24 mouse cellular contexts compared by ENCODE assay signal in genomic region chr5:146923547-146923946, GRCm38 (mm10).
"Had no signal": no experiment of that assay in that cellular context is flagged by ENCODE, and none has a peak within 500 bp of the region (broad histone marks: within the 10 kb centered on the region; RNA-seq: fewer than 3 reads in every experiment).

No protein-coding gene starts in this region.

- DNase-seq: gastrocnemius, postnatal 14 days; gastrocnemius, postnatal 36 days; heart, adult 11 months; heart, adult 2 months; heart, postnatal 14 days; heart, postnatal 36 days; kidney, adult 18-20 months; kidney, adult 8-10 months; kidney, postnatal 25 days; kidney, postnatal 4 days had no signal

- H3K27me3 ChIP-seq: heart, embryonic 13.5 days; heart, embryonic 15.5 days; hindbrain, embryonic 15.5 days; intestine, embryonic 15.5 days; limb, embryonic 13.5 days had no signal

- H3K9me3 ChIP-seq: heart, embryonic 13.5 days; heart, embryonic 15.5 days; hindbrain, embryonic 13.5 days; hindbrain, embryonic 15.5 days; intestine, embryonic 15.5 days; limb, embryonic 13.5 days; limb, embryonic 15.5 days; liver, embryonic 12.5 days had no signal

- H3K36me3 ChIP-seq: heart, embryonic 13.5 days; heart, embryonic 15.5 days; hindbrain, embryonic 13.5 days; hindbrain, embryonic 15.5 days; intestine, embryonic 15.5 days; limb, embryonic 13.5 days; limb, embryonic 15.5 days; liver, embryonic 12.5 days had no signal

- ATAC-seq: hindbrain, postnatal 0 days; intestine, embryonic 15.5 days; intestine, postnatal 0 days; liver, embryonic 12.5 days had no signal

- H3K9ac ChIP-seq: heart, embryonic 13.5 days; heart, embryonic 15.5 days; hindbrain, embryonic 13.5 days; hindbrain, embryonic 15.5 days; intestine, embryonic 15.5 days; limb, embryonic 13.5 days; limb, embryonic 15.5 days; liver, embryonic 12.5 days; liver, embryonic 14.5 days had no signal

- H3K4me2 ChIP-seq: heart, embryonic 11.5 days; heart, embryonic 13.5 days; heart, embryonic 15.5 days; hindbrain, embryonic 13.5 days; hindbrain, embryonic 15.5 days; intestine, embryonic 15.5 days; limb, embryonic 13.5 days; limb, embryonic 15.5 days; liver, embryonic 12.5 days had no signal

- H3K4me3 ChIP-seq: heart, adult 2 months; heart, embryonic 13.5 days; heart, embryonic 15.5 days; hindbrain, embryonic 13.5 days; hindbrain, embryonic 15.5 days; intestine, embryonic 15.5 days; layer of hippocampus, adult 2 months; left cerebral cortex, adult 2 months; limb, embryonic 13.5 days; limb, embryonic 15.5 days; liver, embryonic 12.5 days had no signal

- H3K27ac ChIP-seq: heart, adult 2 months; heart, embryonic 13.5 days; heart, embryonic 15.5 days; hindbrain, embryonic 13.5 days; hindbrain, embryonic 15.5 days; hindbrain, postnatal 0 days; intestine, embryonic 15.5 days; layer of hippocampus, adult 2 months; left cerebral cortex, adult 2 months; limb, embryonic 13.5 days; limb, embryonic 15.5 days; liver, embryonic 12.5 days; liver, embryonic 14.5 days had no signal
